Mouse (Mus musculus) midbrain, embryonic 11.5 days (tissue): ENCODE measurements around the gene Gm3460. TPM values are rescaled to one million over a fixed set of nuclear protein-coding genes. Genes with fewer than 3 reads are reported as not detected.
"Not testable (repeated sequence)": the region's sequence is repeated elsewhere in the genome, so short reads cannot be mapped to it uniquely, and the experiment has no call there.

Experiments used
- ATAC-seq: fragments of 200-750 bp; cut with Nextera tagmentation; 2 replicates; pipeline ENCODE4 v1.8.0; 2017; ENCODE audit warnings: moderate TSS enrichment, moderate library complexity; ENCODE audit not compliant: low FRiP score
- DNase-seq: peaks from one replicate; pipeline ENCODE4 v3.0.0; 2015; ENCODE audit warnings: low spot score; ENCODE audit errors: missing footprints
- H3K27ac ChIP-seq: fragments of 300-500 bp; sonication (generic); 2 replicates; pipeline ENCODE4 v1.5.1; 2014; ENCODE audit warnings: low read depth, low read length
- H3K27me3 ChIP-seq: fragments of 300-500 bp; sonication (generic); 2 replicates; pipeline ENCODE4 v1.6.1; 2014; ENCODE audit warnings: mild to moderate bottlenecking, low read length, moderate library complexity, mixed read lengths; ENCODE audit not compliant: control insufficient read depth, insufficient read depth
- H3K36me3 ChIP-seq: fragments of 300-500 bp; sonication (generic); 2 replicates; pipeline ENCODE4 v1.6.1; 2014; ENCODE audit warnings: mild to moderate bottlenecking, low read length, moderate library complexity, mixed read lengths; ENCODE audit not compliant: control insufficient read depth, insufficient read depth
- H3K4me1 ChIP-seq: fragments of 300-500 bp; sonication (generic); 2 replicates; pipeline ENCODE4 v1.6.1; 2014; ENCODE audit warnings: low read length; ENCODE audit not compliant: control insufficient read depth, insufficient read depth
- H3K4me2 ChIP-seq: fragments of 300-500 bp; sonication (generic); 2 replicates; pipeline ENCODE4 v1.6.1; 2014; ENCODE audit warnings: mild to moderate bottlenecking, moderate library complexity
- H3K4me3 ChIP-seq: fragments of 300-500 bp; sonication (generic); 2 replicates; pipeline ENCODE4 v1.5.1; 2014; ENCODE audit warnings: low read depth, low read length
- H3K9ac ChIP-seq: fragments of 300-500 bp; sonication (generic); 2 replicates; pipeline ENCODE4 v1.6.1; 2014; ENCODE audit warnings: low read length
- H3K9me3 ChIP-seq: fragments of 300-500 bp; sonication (generic); 2 replicates; pipeline ENCODE4 v1.6.1; 2016; ENCODE audit warnings: low read length; ENCODE audit not compliant: control insufficient read depth
- WGBS: fragments of 180-500 bp; shearing (Covaris S2); extraction: QIAGEN DNeasy Blood & Tissue Kit; methylation state at CpG from one replicate; pipeline ENCODE4 v1.1.7; 2014; 5-methylcytosine and 5-hydroxymethylcytosine counted together
- polyA plus RNA-seq: library from polyadenylated mRNA; unstranded; fragments of >200 nt; fragmentation: Nextera tagmentation; extraction: Ambion mirVana; gene quantifications from 2 replicates; pipeline ENCODE4 v1.2.1, GENCODE M21; 2014

Gm3460 gene
- not detected in 2 replicates for polyA plus RNA-seq

- not testable (repeated sequence) for H3K27me3 ChIP-seq, H3K36me3 ChIP-seq, H3K9ac ChIP-seq, H3K9me3 ChIP-seq, H3K27ac ChIP-seq, H3K4me3 ChIP-seq, DNase-seq, H3K4me1 ChIP-seq, H3K4me2 ChIP-seq, ATAC-seq
- WGBS = 53% methylated on average over 1 of the region's 2 CpGs
Observed at GRCm38 (mm10) chr14:6622318-6622717, at the start of gene Gm3460. Gene Gm3460, minus strand, starts transcription at chr14:6622418.

GRCm38 (mm10) chr14:6606436-6606835, 15.8 kb downstream of the Gm3460 start:
- not testable (repeated sequence) for H3K27me3 ChIP-seq, DNase-seq, H3K9me3 ChIP-seq, H3K4me3 ChIP-seq, H3K27ac ChIP-seq, H3K9ac ChIP-seq, H3K36me3 ChIP-seq, H3K4me2 ChIP-seq, H3K4me1 ChIP-seq, ATAC-seq
- WGBS = no CpG with 5 or more reads among the region's 1 CpGs

- DNase-seq, H3K4me1 ChIP-seq, ATAC-seq, H3K36me3 ChIP-seq, H3K9me3 ChIP-seq, H3K27ac ChIP-seq, H3K27me3 ChIP-seq: not testable (repeated sequence)
- Histone ChIP-seq H3K4me2 (peak overlapping the region; percentile 49), H3K9ac (peak overlapping the region; percentile 44; the same call in 1 of the 2 replicates), H3K4me3 (peak overlapping the region; percentile 30)
- WGBS = 0% methylated on average over 14 of the region's 20 CpGs
Observed at GRCm38 (mm10) chr14:6605004-6605403, 17.2 kb downstream of the Gm3460 start.

- not testable (repeated sequence) for H3K36me3 ChIP-seq, H3K4me1 ChIP-seq, DNase-seq, H3K27me3 ChIP-seq, H3K27ac ChIP-seq, H3K9me3 ChIP-seq, ATAC-seq
- Histone ChIP-seq H3K9ac (peak overlapping the region; percentile 27; the same call in 1 of the 2 replicates), H3K4me2 (peak overlapping the region; percentile 49), H3K4me3 (peak overlapping the region; percentile 30)
- WGBS = 10% methylated on average over 17 of the region's 20 CpGs
Observed at GRCm38 (mm10) chr14:6604551-6604950, 17.7 kb downstream of the Gm3460 start.

- H3K4me1 ChIP-seq, H3K36me3 ChIP-seq, H3K4me3 ChIP-seq, ATAC-seq, H3K9me3 ChIP-seq, H3K4me2 ChIP-seq, H3K9ac ChIP-seq, H3K27ac ChIP-seq, DNase-seq, H3K27me3 ChIP-seq: not testable (repeated sequence)
- 45% methylated on average over 1 of the region's 2 CpGs for WGBS
Observed at GRCm38 (mm10) chr14:6590513-6590912, 31.7 kb downstream of the Gm3460 start, which contains the start of gene Gm3629. Gene Gm3629, minus strand, starts transcription at chr14:6590613.

Other genes with a start within 250 kb of the Gm3460 start
- gene Gm16440, start 232.1 kb downstream of the Gm3460 start, polyA plus RNA-seq = not detected in 2 replicates
- gene Gm3591, start 209.9 kb downstream of the Gm3460 start, polyA plus RNA-seq = 1.0 and 1.1 TPM in 2 replicates
- gene Gm3594, start 177.8 kb downstream of the Gm3460 start, polyA plus RNA-seq = not detected in 2 replicates
- not detected in 2 replicates for gene Gm8356, start 85.1 kb downstream of the Gm3460 start, polyA plus RNA-seq
- 0.22 and 0.42 TPM in 2 replicates for gene Gm3629, start 31.8 kb downstream of the Gm3460 start, polyA plus RNA-seq
- gene Gm10251, start 61.8 kb upstream of the Gm3460 start, polyA plus RNA-seq = not detected in 2 replicates
- not detected in 2 replicates for gene Gm8050, start 97.8 kb upstream of the Gm3460 start, polyA plus RNA-seq
- gene Gm3636, start 119.9 kb upstream of the Gm3460 start, polyA plus RNA-seq = 6.0 and 7.7 TPM in 2 replicates
- not detected in 2 replicates for gene Gm8362, start 152.0 kb upstream of the Gm3460 start, polyA plus RNA-seq
- gene Gm3642, start 217.9 kb upstream of the Gm3460 start, polyA plus RNA-seq = not detected in 2 replicates